Mouse (Mus musculus) Patski (cell line): Measurements from ENCODE around the gene Sdhc. TPM values are rescaled to one million over a fixed set of nuclear protein-coding genes. Genes with fewer than 3 reads are reported as not detected.
A peak's percentile ranks its signal among the peaks of the same experiment; 100 is the strongest.

Experiments
- ATAC-seq: fragments of 100-300 bp; one replicate; pipeline ENCODE4 v1.8.0; 2021
- CTCF ChIA-PET: fragments of 350-600 bp; sonication (Branson Sonifier 250); formaldehyde crosslinking; loops from one replicate; lab custom pipeline; 2022; ENCODE audit warnings: inconsistent platforms; lab: Charles Lee
- POLR2A ChIA-PET: fragments of 350-600 bp; sonication (Branson Sonifier 250); formaldehyde crosslinking; loops from one replicate; lab custom pipeline; 2022; ENCODE audit warnings: antibody characterized with exemption, inconsistent platforms; lab: Charles Lee
- DNase-seq: peaks from one replicate; pipeline ENCODE4 v3.0.0-alpha.2; 2011; ENCODE audit warnings: low read depth, low spot score
- H3K27me3 ChIP-seq: fragments of 371-371 bp; one replicate; pipeline ENCODE4 v1.5.1; 2021
- CTCF ChIP-seq: fragments of 100-300 bp; IDR thresholded peaks from one replicate; pipeline ENCODE4 v1.5.1; 2021
- in situ Hi-C: fragments of 300-500 bp; cut with MboI; formaldehyde crosslinking; loops from 3 replicates; pipeline ENCODE4 v1.11.1; 2018; ENCODE audit warnings: low pct_unique_long_range_greater_than_20kb, mixed read lengths
- polyA plus RNA-seq: library from polyadenylated mRNA; unstranded; gene quantifications from one replicate; pipeline ENCODE4 v1.2.3, GENCODE M21; 2021

Gene Sdhc
- polyA plus RNA-seq: 445 TPM

- H3K27me3 ChIP-seq: no peaks in the 10 kb centered on the region
- CTCF ChIA-PET: interaction anchor here (1.0 to 3.0 kb wide), 7 partner anchors 11 to 71 kb away, joined by 3 to 8 read pairs (median 3); no protein-coding TSS in a partner anchor
- ATAC-seq (peak; percentile 90), DNase-seq (peak; percentile 54)
- POLR2A ChIA-PET: interaction anchor here (0.9 to 1.2 kb wide), 2 partner anchors 29 to 83 kb away, joined by 3 to 4 read pairs; no protein-coding TSS in a partner anchor
- in situ Hi-C loops: no loop called here
- no peak for TF ChIP-seq CTCF
These were observed at the start of gene Sdhc, which contains the start of gene Mpz for GRCm38 (mm10) chr1:171149974-171150760. TSS of gene Sdhc (minus strand) at chr1:171150603. TSS of gene Mpz (plus strand) at chr1:171150711.

- ATAC-seq: no peak
- CTCF ChIA-PET: interaction anchor here (1.4 to 9.7 kb wide), 2 partner anchors 9 to 10 kb away, joined by 3 to 97 read pairs; partner anchors contain the start of gene Nr1i3
- POLR2A ChIA-PET: no interaction called here
- no peaks in the 10 kb centered on the region for H3K27me3 ChIP-seq
- in situ Hi-C loops: no loop called here
- TF ChIP-seq CTCF: no peak
- DNase-seq: no peak
These were observed 49.1 kb upstream of the Sdhc start for GRCm38 (mm10) chr1:171199532-171199931.

DNA sequence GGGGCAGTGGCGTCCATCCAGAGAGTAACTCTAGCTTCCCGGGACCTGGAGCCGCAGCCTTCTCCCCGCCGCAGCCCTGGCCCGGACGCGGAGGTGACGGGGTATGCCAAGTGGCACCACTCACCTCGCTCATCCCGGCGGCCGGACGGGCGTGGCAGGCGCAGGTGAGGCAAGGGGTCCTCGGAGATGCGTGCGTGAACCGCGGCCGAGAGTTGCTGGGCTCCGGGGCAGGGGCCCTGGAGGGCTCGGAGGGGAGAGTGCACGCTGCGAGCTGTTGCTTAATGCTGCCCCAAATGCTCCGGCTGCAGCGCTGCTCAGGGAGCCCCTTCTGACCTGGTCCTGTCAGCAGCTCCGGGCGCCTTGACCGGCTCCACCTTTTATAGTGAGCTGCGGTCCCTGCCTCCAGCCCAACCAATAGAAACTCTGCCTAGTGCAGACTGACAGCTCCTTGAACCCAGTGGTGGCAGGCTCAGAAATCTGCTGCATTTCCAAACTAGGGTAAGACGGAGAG is 45.5 kb upstream of the Sdhc start, which contains the start of gene Pcp4l1:
Gene Pcp4l1, minus strand, starts transcription at position 382 of the 511 bp plus-strand sequence.
- in situ Hi-C loops: no loop called here
- no peak for DNase-seq
- POLR2A ChIA-PET: no interaction called here
- CTCF ChIA-PET: interaction anchor here (1.5 to 9.7 kb wide), 4 partner anchors 12 to 32 kb away, joined by 3 to 97 read pairs (median 4); partner anchors contain the start of gene Nr1i3
- TF ChIP-seq CTCF: no peak
- no peaks in the 10 kb centered on the region for H3K27me3 ChIP-seq
- no peak for ATAC-seq

GRCm38 (mm10) chr1:171195046-171195822 is 44.8 kb upstream of the Sdhc start:
- CTCF ChIA-PET: interaction anchor here (1.0 to 9.7 kb wide), 5 partner anchors 14 to 27 kb away, joined by 3 to 97 read pairs (median 3); partner anchors contain the start of genes Nr1i3 and Tomm40l
- POLR2A ChIA-PET: no interaction called here

DNA sequence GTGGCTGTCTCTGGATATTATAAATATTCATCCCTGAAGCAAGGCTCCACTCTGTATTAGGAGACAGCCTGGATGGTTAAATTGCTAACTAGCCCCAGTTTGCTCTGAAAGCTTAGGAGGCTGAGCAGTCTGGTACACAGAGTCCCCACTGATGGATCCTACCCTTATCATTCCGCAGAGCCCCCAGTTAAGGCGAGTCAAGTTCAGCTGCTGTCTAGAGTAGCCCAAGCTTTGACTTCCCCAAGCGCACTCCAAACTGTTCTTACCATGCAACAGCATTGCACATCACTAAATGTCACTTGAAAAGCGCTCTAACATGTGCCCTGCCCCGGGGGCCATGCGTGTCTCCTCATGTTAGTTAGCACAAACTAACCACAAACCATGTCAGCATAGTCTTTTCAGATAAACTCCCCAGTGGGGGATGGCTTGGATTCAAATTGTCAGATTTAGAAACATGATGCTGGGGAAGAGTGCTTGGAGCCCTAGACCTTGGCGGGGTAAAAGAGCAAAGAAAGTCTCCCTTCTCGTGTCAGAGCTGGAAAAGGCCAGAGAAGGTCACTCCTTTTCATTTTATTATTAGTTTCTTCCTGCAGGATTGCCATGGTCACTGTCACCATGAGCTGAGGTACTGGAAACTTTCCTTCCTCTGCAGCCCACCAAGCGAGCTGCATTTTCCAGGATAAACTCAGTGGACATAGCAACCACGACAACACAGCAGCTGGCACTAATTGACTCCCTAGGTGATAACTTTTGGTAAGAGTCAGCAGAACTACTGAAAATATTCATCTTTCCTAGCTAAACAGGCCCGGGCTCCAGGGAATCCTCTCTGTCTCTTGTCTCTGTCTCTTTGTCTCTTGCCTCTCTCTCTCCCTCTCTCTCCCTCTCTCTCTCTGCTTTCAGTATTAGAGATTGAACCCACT is 43.8 kb upstream of the Sdhc start:
- in situ Hi-C loops: no loop called here
- POLR2A ChIA-PET: no interaction called here
- DNase-seq: no peak
- no peaks in the 10 kb centered on the region for H3K27me3 ChIP-seq
- CTCF ChIA-PET: interaction anchor here (1.0 to 9.7 kb wide), 6 partner anchors 11 to 28 kb away, joined by 3 to 97 read pairs (median 3); partner anchors contain the start of genes Nr1i3 and Tomm40l
- ATAC-seq: no peak
- TF ChIP-seq CTCF: no peak

More at GRCm38 (mm10) chr1:171195046-171195822, 44.8 kb upstream of the Sdhc start:
- H3K27me3 ChIP-seq: no peaks in the 10 kb centered on the region
- DNase-seq (no peak), ATAC-seq (no peak)
- in situ Hi-C loops: no loop called here
- TF ChIP-seq CTCF: no peak

DNA sequence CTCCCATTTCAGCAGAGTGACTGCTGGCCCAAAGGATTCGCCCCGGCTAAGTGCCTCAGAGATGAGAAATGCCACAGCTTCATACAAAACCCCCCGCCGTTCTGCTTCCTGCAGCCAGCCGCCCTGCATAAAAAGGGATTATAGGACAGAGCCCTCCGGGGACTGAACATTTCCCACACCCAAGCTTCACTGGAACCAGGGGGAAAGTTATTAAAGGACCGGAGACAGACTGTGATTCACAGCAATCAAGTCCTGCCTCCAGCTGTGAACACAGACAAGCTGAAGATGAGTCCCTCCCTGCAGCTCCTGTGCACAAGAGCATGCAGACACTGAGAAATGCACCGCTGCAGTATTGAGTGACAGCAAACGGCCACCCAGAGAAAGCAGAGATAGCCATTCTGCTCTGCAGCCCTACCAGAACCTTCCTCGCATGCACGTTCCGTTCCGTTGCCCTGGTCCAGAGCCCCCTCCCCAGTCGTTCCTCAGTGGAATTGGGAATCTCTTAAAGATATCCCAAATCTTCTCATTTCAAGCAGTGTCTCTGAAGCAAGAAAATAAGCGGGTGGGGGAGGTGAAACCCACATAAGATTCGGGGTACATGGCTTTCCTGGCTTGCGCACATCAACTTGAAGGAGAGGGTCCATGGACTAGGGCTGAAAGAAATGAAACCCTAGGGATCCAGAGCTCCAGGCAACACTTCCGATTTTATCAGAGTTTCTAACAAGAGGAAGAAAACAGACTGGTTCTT is 42.9 kb upstream of the Sdhc start:
- H3K27me3 ChIP-seq: no peaks in the 10 kb centered on the region
- DNase-seq (peak; percentile 94), ATAC-seq (peak; percentile 74)
- ChIA-PET CTCF (interaction anchor here (0.9 to 9.7 kb wide), 7 partner anchors 8 to 40 kb away, joined by 3 to 97 read pairs (median 6); partner anchors contain the start of gene Nr1i3), POLR2A (no interaction called here)
- in situ Hi-C loops: no loop called here
- no peak for TF ChIP-seq CTCF

DNA sequence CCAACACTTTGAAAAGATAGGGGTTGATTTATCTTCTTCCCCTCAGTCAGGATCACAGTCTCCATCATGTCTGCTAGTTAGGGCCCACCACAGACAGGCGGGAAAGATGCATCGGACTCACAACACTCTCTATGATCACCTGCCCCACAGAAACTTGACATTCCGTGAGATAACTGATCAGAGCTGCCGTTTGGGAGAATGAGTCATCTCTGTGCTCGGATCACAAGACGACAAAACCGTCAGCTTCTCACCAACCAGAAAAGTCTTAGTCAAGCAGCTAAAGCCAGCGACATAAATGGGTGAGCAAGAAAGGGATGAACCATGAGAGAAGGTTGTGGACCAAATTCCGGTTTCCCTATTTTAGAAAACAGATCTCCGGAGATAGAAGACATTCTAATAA is 41.9 kb upstream of the Sdhc start:
- H3K27me3 ChIP-seq: no peaks in the 10 kb centered on the region
- ChIA-PET POLR2A (interaction anchor here (0.6 kb wide), 1 partner anchor 80 kb away, joined by 5 read pairs; no protein-coding TSS in a partner anchor), CTCF (interaction anchor here (0.9 to 9.7 kb wide), 9 partner anchors 9 to 73 kb away, joined by 3 to 97 read pairs (median 6); partner anchors contain the start of gene Nr1i3)
- ATAC-seq: no peak
- no peak for TF ChIP-seq CTCF
- DNase-seq: no peak
- in situ Hi-C loops: no loop called here

DNA sequence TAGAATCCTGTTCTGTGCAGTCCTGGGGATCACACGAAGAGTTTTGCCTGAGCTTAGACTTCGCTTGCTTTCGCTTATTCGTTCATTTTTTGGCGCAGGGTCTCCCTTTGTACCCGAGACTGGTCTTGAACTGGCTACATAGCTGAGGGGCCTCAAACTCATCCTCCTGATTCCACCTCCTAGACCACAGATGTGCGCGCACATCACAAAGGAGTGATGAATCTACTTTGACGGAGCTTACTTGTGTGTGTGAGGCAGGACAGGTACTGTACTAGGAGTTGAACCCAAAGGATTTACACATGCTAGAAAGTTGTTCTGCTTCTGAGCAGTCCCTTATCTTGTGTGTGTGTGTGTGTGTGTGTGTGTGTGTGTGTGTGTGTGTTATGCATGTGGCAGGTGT is 40.4 kb upstream of the Sdhc start:
- DNase-seq: no peak
- H3K27me3 ChIP-seq: no peaks in the 10 kb centered on the region
- no peak for TF ChIP-seq CTCF
- ChIA-PET POLR2A (interaction anchor here (0.7 kb wide), 1 partner anchor 79 kb away, joined by 5 read pairs; the partner anchor contains the start of gene B4galt3), CTCF (interaction anchor here (1.5 to 1.8 kb wide), 3 partner anchors 15 to 30 kb away, joined by 3 to 6 read pairs (median 6); no protein-coding TSS in a partner anchor)
- no peak for ATAC-seq
- in situ Hi-C loops: no loop called here
